9 mouse cellular contexts compared by ENCODE assay signal in genomic region chr10:18760241-18760640, GRCm38 (mm10). TPM values are rescaled to one million over a fixed set of nuclear protein-coding genes. Genes with fewer than 3 reads are reported as not detected.
DNase-seq lines count a peak whose midpoint lies in the region; ATAC-seq and TF ChIP-seq lines count a peak whose summit lies in the region.
"Had no signal": no experiment of that assay in that cellular context is flagged by ENCODE, and none has a peak within 500 bp of the region (broad histone marks: within the 10 kb centered on the region; RNA-seq: fewer than 3 reads in every experiment).

No protein-coding gene starts in this region.

- no peaks in the 10 kb centered on the region for H3K36me3 ChIP-seq in midbrain, embryonic 11.5 days (ENCODE audit: control insufficient read depth, insufficient read depth, low read length)
- H3K36me3 ChIP-seq in midbrain, embryonic 16.5 days (ENCODE audit: control insufficient read depth, insufficient read depth, low read length): no peaks in the 10 kb centered on the region
- H3K36me3 ChIP-seq in kidney, postnatal 0 days (ENCODE audit: insufficient read depth, low read length): no peaks in the 10 kb centered on the region

- WGBS in midbrain, embryonic 11.5 days: 46% methylated on average over 2 of the region's 2 CpGs
- WGBS in midbrain, embryonic 16.5 days: 32% methylated on average over 2 of the region's 2 CpGs
- WGBS in kidney, postnatal 0 days: 49% methylated on average over 2 of the region's 2 CpGs

- no peak overlapping the region for H3K27ac ChIP-seq in midbrain, embryonic 11.5 days (ENCODE audit: low read depth, low read length)
- H3K27ac ChIP-seq in midbrain, embryonic 16.5 days (ENCODE audit: low read length): no peak overlapping the region
- no peak overlapping the region for H3K27ac ChIP-seq in kidney, postnatal 0 days

- no peak overlapping the region for H3K4me3 ChIP-seq in midbrain, embryonic 11.5 days (ENCODE audit: low read depth, low read length)
- no peak overlapping the region for H3K4me3 ChIP-seq in midbrain, embryonic 16.5 days (ENCODE audit: low read depth, low read length)
- H3K4me3 ChIP-seq in kidney, postnatal 0 days (replicated peaks; ENCODE audit: low read depth, low read length): no peak overlapping the region

- ATAC-seq in midbrain, embryonic 11.5 days (ENCODE audit: low FRiP score): no peak
- no peak for ATAC-seq in midbrain, embryonic 16.5 days
- ATAC-seq in kidney, postnatal 0 days (replicated peaks; ENCODE audit: low FRiP score, low read depth): no peak
- no peak for ATAC-seq in activated CD4-positive, CD25-positive, alpha-beta regulatory T cell, adult 4 months

- H3K4me1 ChIP-seq in midbrain, embryonic 11.5 days (ENCODE audit: control insufficient read depth, insufficient read depth, low read length): no peaks in the 10 kb centered on the region
- H3K4me1 ChIP-seq in midbrain, embryonic 16.5 days (ENCODE audit: control insufficient read depth, insufficient read depth, low read length): no peaks in the 10 kb centered on the region
- H3K4me1 ChIP-seq in kidney, postnatal 0 days (replicated peaks; ENCODE audit: insufficient read depth, low read length): no peaks in the 10 kb centered on the region

- H3K27me3 ChIP-seq in midbrain, embryonic 11.5 days (ENCODE audit: control insufficient read depth, insufficient read depth, low read length): no peaks in the 10 kb centered on the region
- H3K27me3 ChIP-seq in midbrain, embryonic 16.5 days (ENCODE audit: control insufficient read depth, insufficient read depth, low read depth, low read length): no peaks in the 10 kb centered on the region
- no peaks in the 10 kb centered on the region for H3K27me3 ChIP-seq in kidney, postnatal 0 days (ENCODE audit: insufficient read depth, low read length)

- no peaks in the 10 kb centered on the region for H3K9me3 ChIP-seq in midbrain, embryonic 11.5 days (ENCODE audit: control insufficient read depth, low read length)
- H3K9me3 ChIP-seq in midbrain, embryonic 16.5 days (replicated peaks; ENCODE audit: control insufficient read depth, low read length, poor library complexity, severe bottlenecking): no peaks in the 10 kb centered on the region
- H3K9me3 ChIP-seq in kidney, postnatal 0 days (replicated peaks; ENCODE audit: low read length): no peaks in the 10 kb centered on the region

- H3K4me2 ChIP-seq in midbrain, embryonic 11.5 days: no peak overlapping the region
- no peak overlapping the region for H3K4me2 ChIP-seq in midbrain, embryonic 16.5 days (ENCODE audit: low read length)
- H3K4me2 ChIP-seq in kidney, postnatal 0 days (ENCODE audit: low read length): no peak overlapping the region

- peak; percentile 13 for DNase-seq in gastrocnemius, adult 18-20 months (ENCODE audit: low spot score)
- DNase-seq in gastrocnemius, postnatal 25 days: no peak
- peak; percentile 92 for DNase-seq in midbrain, embryonic 11.5 days (ENCODE audit: low spot score, missing footprints)
- DNase-seq in adrenal gland, postnatal 10 days: peak; percentile 52
- no peak for DNase-seq in kidney, postnatal 0 days (ENCODE audit: low spot score)
- DNase-seq in ovary, postnatal 36 days (ENCODE audit: low spot score): peak; percentile 7

- peak; percentile 80 for TF ChIP-seq CTCF in kidney, postnatal 0 days (IDR thresholded peaks at IDR 0.05; ENCODE audit: low read depth)

- H3K9ac ChIP-seq in midbrain, embryonic 11.5 days (ENCODE audit: low read length): no peak overlapping the region
- H3K9ac ChIP-seq in midbrain, embryonic 16.5 days (ENCODE audit: low read depth, low read length): no peak overlapping the region
- H3K9ac ChIP-seq in kidney, postnatal 0 days (ENCODE audit: low read depth, low read length): no peak overlapping the region

RNA-seq across cellular contexts. Expression of gene Arfgef3, which starts 16.5 kb away (rescaled TPM):
- under 1 TPM; 0.05 to 0.12 TPM for total RNA-seq in gastrocnemius, adult 18-20 months (2021)
- under 1 TPM; 0.32 to 0.49 TPM for total RNA-seq in gastrocnemius, postnatal 25 days (2021)
- polyA plus RNA-seq in midbrain, embryonic 11.5 days (2014; fragmentation: Nextera tagmentation; extraction: Ambion mirVana): 1.3 TPM in 2 replicates
- 7.9 and 8.2 TPM in 2 replicates for polyA plus RNA-seq in midbrain, embryonic 16.5 days (2015; fragmentation: Nextera tagmentation; extraction: Ambion mirVana)
- 1 to 10 TPM; 4.9 to 6.6 TPM for total RNA-seq in adrenal gland, postnatal 10 days (2021)
- polyA plus RNA-seq in kidney, postnatal 0 days (2015; fragmentation: Nextera tagmentation; extraction: Ambion mirVana): 1.1 and 1.2 TPM in 2 replicates
- under 1 TPM; 0.25 to 0.30 TPM for polyA plus RNA-seq in activated CD4-positive, CD25-positive, alpha-beta regulatory T cell, adult 4 months (2017; shearing (Covaris generic))

RNA-seq across cellular contexts. Expression of gene Gm4922, which starts 26.4 kb away (rescaled TPM):
- not detected for total RNA-seq in gastrocnemius, adult 18-20 months (2021)
- total RNA-seq in gastrocnemius, postnatal 25 days (2021): not detected
- 0.08 TPM in 1 of 2 replicates, not detected in the other for polyA plus RNA-seq in midbrain, embryonic 11.5 days (2014; fragmentation: Nextera tagmentation; extraction: Ambion mirVana)
- 0.39 TPM in 2 replicates for polyA plus RNA-seq in midbrain, embryonic 16.5 days (2015; fragmentation: Nextera tagmentation; extraction: Ambion mirVana)
- not detected for total RNA-seq in adrenal gland, postnatal 10 days (2021)
- not detected in 2 replicates for polyA plus RNA-seq in kidney, postnatal 0 days (2015; fragmentation: Nextera tagmentation; extraction: Ambion mirVana)
- polyA plus RNA-seq in activated CD4-positive, CD25-positive, alpha-beta regulatory T cell, adult 4 months (2017; shearing (Covaris generic)): not detected
- total RNA-seq: layer of hippocampus, postnatal 25 days had no signal

Comparison
In these comparisons a context has a peak if more than half of its experiments do, and no peak if none do; other contexts are left out.
1. DNase-seq: peak in gastrocnemius, adult 18-20 months (single experiment), midbrain, embryonic 11.5 days (single experiment), adrenal gland, postnatal 10 days (single experiment) and ovary, postnatal 36 days (single experiment); none in gastrocnemius, postnatal 25 days (single experiment) and kidney, postnatal 0 days (single experiment).